Mouse (Mus musculus) stomach, postnatal 0 days (tissue): ENCODE measurements around the gene Rgmb. TPM values are rescaled to one million over a fixed set of nuclear protein-coding genes. Genes with fewer than 3 reads are reported as not detected.

Experiments used
- ATAC-seq: fragments of 200-750 bp; cut with Nextera tagmentation; 2 replicates; pipeline ENCODE4 v1.8.0; 2017; ENCODE audit not compliant: low FRiP score, low TSS enrichment
- DNase-seq: peaks from one replicate; pipeline ENCODE4 v3.0.0-alpha.2; 2016; ENCODE audit warnings: low spot score
- H3K27ac ChIP-seq: fragments of 300-500 bp; sonication (generic); replicated peaks from 2 replicates; pipeline ENCODE4 v1.5.1; 2014; ENCODE audit warnings: mild to moderate bottlenecking, control low read depth
- H3K27me3 ChIP-seq: fragments of 300-500 bp; sonication (generic); 2 replicates; pipeline ENCODE4 v1.6.1; 2014; ENCODE audit warnings: low read length; ENCODE audit not compliant: control insufficient read depth, insufficient read depth
- H3K36me3 ChIP-seq: fragments of 300-500 bp; sonication (generic); 2 replicates; pipeline ENCODE4 v1.6.1; 2014; ENCODE audit warnings: low read length, mixed read lengths; ENCODE audit not compliant: control insufficient read depth, insufficient read depth
- H3K4me1 ChIP-seq: fragments of 300-500 bp; sonication (generic); replicated peaks from 2 replicates; pipeline ENCODE4 v1.6.1; 2014; ENCODE audit warnings: antibody characterized with exemption; ENCODE audit not compliant: control insufficient read depth, insufficient read depth
- H3K4me2 ChIP-seq: fragments of 300-500 bp; sonication (generic); replicated peaks from 2 replicates; pipeline ENCODE4 v1.6.1; 2014; ENCODE audit warnings: low read depth, mild to moderate bottlenecking, control low read depth, moderate library complexity
- H3K4me3 ChIP-seq: fragments of 300-500 bp; sonication (generic); 2 replicates; pipeline ENCODE4 v1.5.1; 2014; ENCODE audit warnings: low read depth, low read length, control low read depth
- H3K9ac ChIP-seq: fragments of 300-500 bp; sonication (generic); 2 replicates; pipeline ENCODE4 v1.6.1; 2014; ENCODE audit warnings: mild to moderate bottlenecking, low read length, control low read depth, mixed read lengths
- H3K9me3 ChIP-seq: fragments of 300-500 bp; sonication (generic); 2 replicates; pipeline ENCODE4 v1.6.1; 2016; ENCODE audit warnings: low read length; ENCODE audit not compliant: control insufficient read depth
- CTCF ChIP-seq: IDR thresholded peaks from 2 replicates; pipeline ENCODE4 v1.5.1; 2016; ENCODE audit warnings: antibody characterized with exemption, low read depth, mild to moderate bottlenecking, moderate library complexity
- EP300 ChIP-seq: optimal IDR thresholded peaks from 2 replicates; pipeline ENCODE3; 2016; ENCODE audit warnings: antibody characterized with exemption
- WGBS: fragments of 180-500 bp; shearing (Covaris S2); extraction: QIAGEN DNeasy Blood & Tissue Kit; methylation state at CpG from one replicate; pipeline ENCODE4 v1.1.7; 2014; 5-methylcytosine and 5-hydroxymethylcytosine counted together
- polyA plus RNA-seq: library from polyadenylated mRNA; unstranded; fragments of >200 nt; fragmentation: Nextera tagmentation; extraction: Ambion mirVana; gene quantifications from 2 replicates; pipeline ENCODE4 v1.2.1, GENCODE M21; 2015

Gene Rgmb
- polyA plus RNA-seq, 1 experiment from 2014 or later, result 33.0 TPM

GRCm38 (mm10) chr17:15828131-15828917 lies 2.5 kb downstream of the Rgmb start:
- ATAC-seq, result no peak
- Histone ChIP-seq H3K9ac (no peak overlapping the region), H3K9me3 (no peaks in the 10 kb centered on the region), H3K36me3 (no peaks in the 10 kb centered on the region), H3K27ac (peak overlapping the region; percentile 95; the same call in 1 of the 2 replicates), H3K4me1 (0 out of 2 replicates have a peak, but pooled peaks cover 2% of the 10 kb centered on the region), H3K4me2 (peak overlapping the region; percentile 91), H3K4me3 (peak overlapping the region; percentile 94; the same call in 1 of the 2 replicates), H3K27me3 (no peaks in the 10 kb centered on the region)
- TF ChIP-seq EP300 (no peak), CTCF (peak; percentile 49)
- 42% methylated on average over 8 of the region's 8 CpGs for WGBS
- DNase-seq, result no peak

- 0 out of 2 replicates have a peak, but pooled peaks cover 2% of the 10 kb centered on the region for H3K4me1 ChIP-seq
- no peak; the same call in 1 of the 2 replicates for ATAC-seq
- peak overlapping the region; percentile 94 for H3K4me3 ChIP-seq
- H3K36me3 ChIP-seq, result no peaks in the 10 kb centered on the region
- H3K27ac ChIP-seq, result peak overlapping the region; percentile 98
- H3K9ac ChIP-seq, result peak overlapping the region; percentile 61
- no peaks in the 10 kb centered on the region for H3K27me3 ChIP-seq
- peak; percentile 53 for DNase-seq
- WGBS, result 0% methylated on average over 18 of the region's 18 CpGs
- no peak for TF ChIP-seq EP300
- no peak for TF ChIP-seq CTCF
- H3K9me3 ChIP-seq, result no peaks in the 10 kb centered on the region
- H3K4me2 ChIP-seq, result peak overlapping the region; percentile 84
Measured at GRCm38 (mm10) chr17:15826928-15827327, 3.9 kb downstream of the Rgmb start.

DNA sequence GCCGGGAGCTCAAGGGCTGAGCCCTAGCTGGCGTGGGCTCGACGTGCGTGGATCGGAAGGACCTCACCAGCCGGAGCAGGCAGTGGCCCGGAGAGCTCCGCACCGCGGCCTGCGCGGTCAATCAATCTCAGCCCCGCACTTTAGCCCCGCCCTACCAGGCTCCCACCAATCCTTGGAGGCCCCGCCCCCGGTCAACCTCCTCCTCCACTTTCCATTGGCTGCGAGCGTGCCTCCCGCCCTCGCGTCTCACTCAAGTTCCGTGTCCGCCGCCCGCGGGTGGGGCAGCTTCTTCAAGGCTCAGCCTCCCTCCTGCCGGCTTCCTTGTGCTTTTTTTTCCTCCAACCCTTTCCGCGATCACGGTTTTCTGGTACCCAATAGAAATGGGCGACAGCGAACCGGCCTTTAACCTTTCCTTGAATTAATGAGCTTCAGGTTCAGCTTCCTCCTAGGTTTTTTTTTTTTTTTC lies 4.4 kb downstream of the Rgmb start:
- WGBS, result 0% methylated on average over 25 of the region's 34 CpGs
- Histone ChIP-seq H3K9me3 (no peaks in the 10 kb centered on the region), H3K4me2 (peak overlapping the region; percentile 84), H3K27me3 (no peaks in the 10 kb centered on the region), H3K4me1 (0 out of 2 replicates have a peak, but pooled peaks cover 2% of the 10 kb centered on the region), H3K36me3 (no peaks in the 10 kb centered on the region), H3K4me3 (peak overlapping the region; percentile 94), H3K9ac (peak overlapping the region; percentile 96), H3K27ac (peak overlapping the region; percentile 98)
- ATAC-seq, result peak; percentile 96
- TF ChIP-seq EP300 (no peak), CTCF (peak; percentile 32; the same call in 1 of the 2 replicates)
- peak; percentile 100 for DNase-seq

- Histone ChIP-seq H3K4me2 (peak overlapping the region; percentile 75), H3K9me3 (no peaks in the 10 kb centered on the region), H3K4me3 (peak overlapping the region; percentile 94), H3K27me3 (no peaks in the 10 kb centered on the region), H3K9ac (peak overlapping the region; percentile 96), H3K36me3 (no peaks in the 10 kb centered on the region), H3K4me1 (0 out of 2 replicates have a peak, but pooled peaks cover 2% of the 10 kb centered on the region), H3K27ac (peak overlapping the region; percentile 98)
- no peak for TF ChIP-seq EP300
- no peak for TF ChIP-seq CTCF
- under 1% methylated on average over 68 of the region's 102 CpGs for WGBS
- peak; percentile 72 for DNase-seq
- peak; percentile 73 for ATAC-seq
Measured at GRCm38 (mm10) chr17:15825481-15826396, 5.1 kb downstream of the Rgmb start.

DNA sequence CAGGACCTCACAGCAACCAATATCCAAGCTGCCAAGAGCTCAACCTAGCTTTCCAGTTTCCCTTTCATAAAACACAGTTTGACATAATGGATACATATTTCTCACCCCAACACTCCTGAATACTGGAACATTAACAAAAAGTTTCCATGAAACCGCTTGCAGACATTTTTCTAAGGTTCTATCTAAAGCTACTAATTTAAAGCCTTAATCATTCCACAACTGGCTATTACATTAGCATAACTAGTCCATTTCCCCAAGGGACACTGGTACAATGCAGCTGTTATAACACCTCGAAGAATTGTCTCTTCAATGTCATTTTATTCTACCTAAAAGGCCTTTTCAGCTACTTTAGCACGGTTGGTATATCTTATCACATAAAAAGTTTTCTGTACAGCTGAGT lies 6.0 kb downstream of the Rgmb start:
- 11% methylated on average over 3 of the region's 3 CpGs for WGBS
- Histone ChIP-seq H3K4me1 (peaks cover 2% of the 10 kb centered on the region; the same call in 1 of the 2 replicates), H3K4me2 (peak overlapping the region; percentile 75), H3K27me3 (no peaks in the 10 kb centered on the region), H3K36me3 (no peaks in the 10 kb centered on the region), H3K9me3 (no peaks in the 10 kb centered on the region), H3K9ac (peak overlapping the region; percentile 96), H3K4me3 (peak overlapping the region; percentile 94), H3K27ac (peak overlapping the region; percentile 98)
- TF ChIP-seq EP300, result no peak
- TF ChIP-seq CTCF, result no peak
- ATAC-seq (no peak), DNase-seq (no peak)
